Mouse (Mus musculus): Measurements from ENCODE around the gene Gab1.

- TF ChIP-seq POLR2A (IDR thresholded peaks at IDR 0.05; ENCODE audit: insufficient read depth, low read depth, low read length), result no peak
- no peak for TF ChIP-seq CTCF (IDR thresholded peaks at IDR 0.05; ENCODE audit: insufficient read depth, low read depth, low read length)
Observed at GRCm38 (mm10) chr8:80798778-80799177, 81.5 kb downstream of the Gab1 start.

All from olfactory bulb, adult 2 months (tissue).